Mouse (Mus musculus) lung, adult 2 months (tissue): Measurements from ENCODE around the gene Cdh24.

Experiments
- CTCF ChIP-seq: fragments of 200-500 bp; IDR thresholded peaks from 2 replicates; pipeline ENCODE4 v1.5.1; 2011; ENCODE audit warnings: mild to moderate bottlenecking, low read length, control low read depth; ENCODE audit not compliant: insufficient read depth
- POLR2A ChIP-seq: fragments of 200-500 bp; IDR thresholded peaks from 2 replicates; pipeline ENCODE4 v1.6.1; 2011; ENCODE audit warnings: low read depth, mild to moderate bottlenecking, control low read depth, low read length, borderline replicate concordance; ENCODE audit errors: extremely low read depth

DNA sequence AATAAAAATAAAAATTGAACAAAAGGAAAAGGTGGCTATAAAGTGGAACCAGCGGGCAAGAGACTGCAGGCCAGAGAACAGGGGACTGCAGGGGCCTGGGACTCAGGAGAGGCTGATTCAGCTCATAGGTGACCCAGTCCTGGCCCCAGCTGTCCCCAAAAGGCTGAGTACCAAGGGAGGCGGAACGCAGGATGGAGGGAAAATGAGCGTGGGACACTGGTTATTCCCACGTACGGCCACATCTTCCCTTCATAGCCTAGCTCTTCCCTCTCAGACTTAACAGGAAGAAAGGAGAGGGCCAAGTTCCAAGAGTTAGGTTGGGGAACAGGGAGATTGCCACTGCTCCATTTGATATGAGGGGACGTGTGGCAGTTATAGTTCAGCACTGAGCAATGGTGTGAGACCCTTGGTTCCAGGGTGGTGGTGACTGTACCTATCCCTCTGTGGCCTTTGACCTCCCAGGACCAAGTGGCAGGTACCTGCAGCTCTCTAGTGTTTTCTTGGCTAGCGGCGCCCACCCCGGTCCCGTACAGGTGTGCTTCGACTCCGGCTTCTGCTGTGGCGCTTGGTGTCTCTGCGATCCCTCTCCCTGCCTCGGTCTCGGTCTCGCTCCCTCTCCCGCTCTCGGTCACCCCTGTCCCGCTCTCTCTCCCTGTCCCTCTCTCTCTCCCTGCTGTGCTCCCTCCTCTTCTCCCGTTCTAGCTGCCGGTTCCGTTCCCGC lies 1.2 kb upstream of the Cdh24 start:
- no peak for TF ChIP-seq CTCF
- TF ChIP-seq POLR2A: no peak
